Mouse (Mus musculus) colon, adult 2 months (tissue): Measurements from ENCODE around the gene Map3k11. TPM values are rescaled to one million over a fixed set of nuclear protein-coding genes. Genes with fewer than 3 reads are reported as not detected.

Source experiments
- polyA plus RNA-seq: library from polyadenylated mRNA; depleted of rRNA; stranded (reverse); fragments of >200 nt; gene quantifications from 2 replicates; pipeline ENCODE4 v1.2.3, GENCODE M21; 2012; rRNA removed

Map3k11 gene
- polyA plus RNA-seq: 116 and 122 TPM in 2 replicates

GRCm38 (mm10) chr19:5688200-5689087, at the start of gene Map3k11, which contains the start of gene Pcnx3:
Map3k11 (plus strand) TSS chr19:5688742.
Pcnx3 (minus strand) TSS chr19:5688908.

GRCm38 (mm10) chr19:5662981-5663913, 25.3 kb upstream of the Map3k11 start, which contains the start of gene Sipa1:
Sipa1 (minus strand) TSS chr19:5663707.

GRCm38 (mm10) chr19:5704163-5704800, 15.7 kb downstream of the Map3k11 start, which contains the start of gene Kcnk7:
Kcnk7 (plus strand) TSS chr19:5704367.

GRCm38 (mm10) chr19:5725767-5726515, 37.4 kb downstream of the Map3k11 start, which contains the start of gene Ehbp1l1:
Ehbp1l1 (minus strand) TSS chr19:5726317.

GRCm38 (mm10) chr19:5729444-5729815, 40.9 kb downstream of the Map3k11 start, which contains the start of gene Fam89b:
Fam89b (minus strand) TSS chr19:5729653.

GRCm38 (mm10) chr19:5740320-5741317, 52.1 kb downstream of the Map3k11 start, which contains the start of gene Ltbp3:
Ltbp3 (plus strand) TSS chr19:5740904.

Other genes with a start within 250 kb of the Map3k11 start
- 1.3 and 4.0 TPM in 2 replicates for gene Fosl1, start 241.2 kb upstream of the Map3k11 start, polyA plus RNA-seq
- gene Ccdc85b, start 230.8 kb upstream of the Map3k11 start, polyA plus RNA-seq: 10.3 and 10.6 TPM in 2 replicates
- 124 and 150 TPM in 2 replicates for gene Fibp, start 228.1 kb upstream of the Map3k11 start, polyA plus RNA-seq
- 2.0 and 3.5 TPM in 2 replicates for gene Ctsw, start 220.2 kb upstream of the Map3k11 start, polyA plus RNA-seq
- 52.6 and 58.6 TPM in 2 replicates for gene Efemp2, start 214.8 kb upstream of the Map3k11 start, polyA plus RNA-seq
- gene Mus81, start 200.3 kb upstream of the Map3k11 start, polyA plus RNA-seq: 31.9 and 38.6 TPM in 2 replicates
- 350 and 446 TPM in 2 replicates for gene Cfl1, start 198.3 kb upstream of the Map3k11 start, polyA plus RNA-seq
- gene 1700020D05Rik, start 185.0 kb upstream of the Map3k11 start, polyA plus RNA-seq: 0.30 and 0.34 TPM in 2 replicates
- gene Snx32, start 178.2 kb upstream of the Map3k11 start, polyA plus RNA-seq: 4.2 and 4.4 TPM in 2 replicates
- gene Ovol1, start 128.1 kb upstream of the Map3k11 start, polyA plus RNA-seq: 23.0 and 29.1 TPM in 2 replicates
- gene Ap5b1, start 120.7 kb upstream of the Map3k11 start, polyA plus RNA-seq: 18.2 and 20.7 TPM in 2 replicates
- gene Rnaseh2c, start 86.9 kb upstream of the Map3k11 start, polyA plus RNA-seq: 40.4 and 56.8 TPM in 2 replicates
- gene Kat5, start 78.5 kb upstream of the Map3k11 start, polyA plus RNA-seq: 45.6 and 50.6 TPM in 2 replicates
- 61.1 and 66.8 TPM in 2 replicates for gene Rela, start 51.3 kb upstream of the Map3k11 start, polyA plus RNA-seq
- gene Sipa1, start 25.0 kb upstream of the Map3k11 start, polyA plus RNA-seq: 52.0 and 56.1 TPM in 2 replicates
- gene Pcnx3, start 166 bp downstream of the Map3k11 start, polyA plus RNA-seq: 206 and 220 TPM in 2 replicates
- 0.90 and 1.1 TPM in 2 replicates for gene Kcnk7, start 15.6 kb downstream of the Map3k11 start, polyA plus RNA-seq
- 82.2 and 84.7 TPM in 2 replicates for gene Ehbp1l1, start 37.6 kb downstream of the Map3k11 start, polyA plus RNA-seq
- 138 and 150 TPM in 2 replicates for gene Fam89b, start 40.9 kb downstream of the Map3k11 start, polyA plus RNA-seq
- 63.8 and 65.6 TPM in 2 replicates for gene Ltbp3, start 52.2 kb downstream of the Map3k11 start, polyA plus RNA-seq
- 98.9 and 102 TPM in 2 replicates for gene Scyl1, start 82.7 kb downstream of the Map3k11 start, polyA plus RNA-seq
- gene Frmd8, start 186.5 kb downstream of the Map3k11 start, polyA plus RNA-seq: 29.7 and 32.5 TPM in 2 replicates
- gene Slc25a45, start 189.1 kb downstream of the Map3k11 start, polyA plus RNA-seq: 7.3 and 9.9 TPM in 2 replicates
- 0.57 and 0.62 TPM in 2 replicates for gene Tigd3, start 205.4 kb downstream of the Map3k11 start, polyA plus RNA-seq
- 53.4 and 61.3 TPM in 2 replicates for gene Dpf2, start 224.3 kb downstream of the Map3k11 start, polyA plus RNA-seq
- 7.0 and 7.3 TPM in 2 replicates for gene Cdc42ep2, start 236.1 kb downstream of the Map3k11 start, polyA plus RNA-seq